Mouse (Mus musculus) gonadal fat pad, adult 2 months (tissue): ENCODE measurements around the gene Ift27. TPM values are rescaled to one million over a fixed set of nuclear protein-coding genes. Genes with fewer than 3 reads are reported as not detected.

Source experiments
- DNase-seq: peaks from one replicate; pipeline ENCODE4 v3.0.0-alpha.2; 2012; ENCODE audit warnings: low read depth
- polyA plus RNA-seq: library from polyadenylated mRNA; depleted of rRNA; stranded (reverse); fragments of >200 nt; gene quantifications from 2 replicates; pipeline ENCODE4 v1.2.3, GENCODE M21; 2012

The Ift27 gene
- polyA plus RNA-seq, 1 experiment, result 40.8 TPM

DNA sequence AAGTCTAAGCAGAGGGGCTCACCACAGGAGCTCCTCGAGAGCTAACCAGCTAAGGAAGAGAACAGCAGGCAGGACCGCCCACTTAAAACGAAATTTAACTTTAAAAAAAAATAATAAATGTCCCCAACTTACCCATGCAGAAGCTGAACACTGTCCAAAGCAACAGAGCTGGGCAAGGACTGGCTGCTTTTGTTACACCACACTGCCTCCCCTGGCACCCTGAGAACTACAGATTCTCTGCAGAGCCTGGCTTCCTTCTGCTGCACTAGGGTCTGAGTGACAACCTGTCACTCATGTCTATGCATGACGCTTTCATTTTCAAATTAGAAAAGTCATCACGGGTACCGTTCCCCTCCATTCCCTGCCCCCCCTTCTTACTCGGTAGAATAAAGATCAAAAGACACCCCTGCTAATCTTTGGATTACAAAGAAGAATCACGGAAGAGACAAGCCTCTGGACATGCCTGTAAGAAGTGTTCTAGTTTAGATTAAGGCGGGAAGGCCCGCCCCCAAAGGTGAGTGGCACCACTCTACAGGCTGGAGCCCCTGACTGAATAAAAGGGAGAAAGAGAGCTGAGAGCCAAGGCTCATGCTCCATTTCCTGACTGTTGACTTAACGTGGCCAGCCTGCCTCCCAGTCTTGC is 1.5 kb downstream of the Ift27 start:
- no peak for DNase-seq

DNA sequence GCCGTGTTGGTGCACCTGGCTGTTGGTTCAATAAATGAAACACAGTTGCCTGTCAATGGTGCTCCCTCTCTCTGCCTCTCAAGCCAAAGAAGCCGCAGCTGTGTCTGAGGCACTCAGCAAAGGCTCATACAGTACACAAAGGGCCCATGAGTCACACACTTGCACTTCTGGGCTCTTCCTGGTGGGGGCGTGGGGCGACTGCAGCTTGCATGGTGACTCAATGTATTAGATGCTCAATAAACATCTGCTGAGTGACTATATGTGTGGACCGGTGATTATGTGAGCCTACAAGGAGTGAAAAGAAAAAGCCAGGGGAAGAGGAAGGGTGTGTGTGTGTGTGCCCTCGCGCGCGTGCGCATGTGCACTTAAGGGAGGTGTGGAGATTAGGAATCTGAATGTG is 2.3 kb downstream of the Ift27 start:
- no peak for DNase-seq

DNA sequence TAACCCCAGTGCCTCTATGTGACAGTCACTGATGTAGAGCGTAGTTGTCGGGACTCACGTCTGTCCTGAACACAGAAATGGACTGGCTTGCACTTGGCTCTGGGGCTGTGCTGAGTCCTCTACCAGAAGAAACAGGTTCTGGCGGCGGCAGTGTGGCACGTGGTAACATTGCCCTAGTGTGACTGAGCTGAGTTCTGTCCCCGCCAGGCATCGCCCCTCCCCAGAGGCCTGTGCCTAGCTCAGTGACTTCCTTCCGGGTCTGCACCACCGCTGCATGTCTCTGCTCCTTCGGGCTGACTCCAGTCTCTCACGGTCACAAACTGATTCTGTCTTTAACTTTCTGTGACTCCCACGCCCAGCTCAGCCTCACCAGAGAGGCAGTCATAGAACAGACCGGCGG is 3.2 kb downstream of the Ift27 start:
- DNase-seq, result no peak

DNA sequence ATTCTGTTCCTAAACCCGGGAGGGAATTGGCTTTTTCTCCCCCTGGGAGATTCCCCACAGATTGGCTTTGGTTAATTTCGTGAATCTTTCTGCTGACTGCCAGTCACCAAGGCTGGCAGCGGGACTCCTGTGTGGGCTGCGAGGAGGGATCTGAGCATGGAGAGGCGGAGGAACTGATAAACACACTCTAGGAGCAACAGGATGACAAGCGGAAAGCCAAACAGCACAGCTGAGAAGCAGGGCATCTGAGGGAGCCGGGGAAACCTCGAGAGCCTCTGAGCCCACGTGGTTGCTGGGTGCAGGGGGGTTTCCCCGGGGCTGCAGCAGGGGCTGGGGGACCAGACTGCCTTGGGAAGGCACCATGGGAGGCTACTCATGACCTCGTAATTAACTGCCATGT is 4.3 kb downstream of the Ift27 start:
- DNase-seq, result no peak

DNA sequence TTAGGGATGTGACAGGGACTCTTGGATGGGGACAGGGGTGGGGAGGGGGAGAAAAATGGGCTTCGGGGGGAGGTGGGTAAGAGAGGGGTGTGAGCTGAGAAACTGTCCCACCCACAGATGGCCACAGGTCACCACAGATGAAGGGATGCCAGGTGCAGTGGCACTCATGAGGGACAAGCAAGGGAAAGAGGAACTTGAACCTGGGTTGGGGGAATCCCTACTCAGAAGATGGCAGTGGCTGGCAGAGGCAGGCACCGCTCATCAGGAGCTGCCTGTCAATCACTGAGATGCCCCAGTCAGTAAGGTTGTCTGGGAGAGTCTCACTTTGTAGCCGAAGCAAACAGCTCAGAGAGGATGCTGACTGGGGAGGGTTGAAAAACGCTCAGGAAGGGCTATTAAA is 8.6 kb downstream of the Ift27 start:
- no peak for DNase-seq

DNA sequence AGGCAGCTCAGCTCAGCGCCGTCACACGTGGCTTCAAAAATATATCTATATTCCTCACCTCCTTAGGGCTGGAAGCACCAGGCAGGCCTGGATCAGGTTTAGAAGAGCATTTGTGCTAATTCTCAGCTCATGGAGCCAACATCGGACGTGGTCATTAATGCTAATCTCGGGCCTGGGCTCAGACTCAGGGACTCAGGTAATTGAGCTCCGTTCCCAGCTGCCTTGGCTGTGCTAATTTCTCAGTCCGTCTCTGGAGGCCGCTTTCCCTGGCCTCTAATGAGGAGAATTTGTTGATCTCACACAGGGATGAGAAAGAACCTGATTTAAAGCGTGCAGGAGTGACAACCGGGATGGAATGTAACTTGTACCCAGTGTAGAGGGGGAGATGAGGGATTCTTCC is 9.4 kb downstream of the Ift27 start:
- no peak for DNase-seq

DNA sequence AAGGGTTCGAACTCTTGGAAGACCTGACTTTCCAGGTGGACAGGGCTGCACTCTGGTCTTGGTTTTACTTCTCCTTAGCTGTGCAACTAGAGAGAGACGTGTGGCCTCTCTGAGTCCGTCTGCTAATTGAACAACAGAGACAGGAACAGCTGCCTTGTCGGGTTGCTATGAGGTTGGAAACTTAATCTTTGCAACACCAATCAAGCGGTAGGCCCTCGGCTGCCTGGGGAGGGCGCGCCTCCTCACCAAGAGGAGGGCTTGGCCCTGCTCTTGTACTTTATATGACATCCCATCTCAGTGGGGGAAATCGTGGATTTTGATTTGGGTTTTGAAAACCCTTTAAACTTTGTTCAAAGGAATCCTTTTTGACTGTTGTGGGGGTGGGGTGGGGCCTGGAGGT is 12.0 kb downstream of the Ift27 start:
- DNase-seq, result no peak

DNA sequence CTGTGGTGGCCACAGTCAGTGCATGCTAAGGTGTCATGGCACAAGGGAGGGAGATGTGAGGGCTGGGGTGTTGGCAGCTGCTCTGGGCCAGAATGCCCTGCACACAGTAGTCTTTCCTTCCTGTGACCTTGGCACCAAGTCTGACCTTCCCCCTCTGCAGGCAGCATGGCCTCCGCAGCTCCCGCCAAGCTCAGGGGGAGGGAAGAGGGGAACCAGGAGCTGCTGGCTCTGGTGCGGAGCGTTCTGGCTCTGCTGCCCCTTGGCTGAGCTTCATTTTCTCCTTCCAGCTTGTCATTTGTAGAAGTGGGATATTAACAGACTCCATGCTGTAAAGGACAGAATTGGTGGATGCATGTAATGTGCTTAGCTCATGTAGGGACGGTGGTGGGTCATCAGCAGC is 15.6 kb downstream of the Ift27 start:
- DNase-seq, result no peak

DNA sequence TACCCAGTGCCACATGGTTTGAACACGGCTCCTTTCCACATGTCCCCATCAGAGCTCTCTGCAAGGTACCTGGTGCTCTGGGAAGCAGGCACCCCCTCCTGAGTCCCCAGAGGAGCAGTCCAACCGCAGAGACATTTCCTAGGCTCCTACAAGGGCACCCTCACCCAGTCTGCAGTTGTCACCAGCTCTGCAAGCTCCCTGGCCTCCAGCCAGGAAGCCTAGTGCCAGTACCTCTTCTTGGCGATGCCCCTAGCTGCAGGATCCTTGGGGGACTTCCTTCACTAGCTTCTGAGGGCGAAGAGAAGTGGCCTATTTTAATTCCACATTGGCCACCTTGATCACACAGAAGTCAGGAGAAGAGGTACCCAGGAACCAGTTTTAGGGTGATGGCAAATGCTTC is 16.1 kb downstream of the Ift27 start:
- DNase-seq, result no peak

DNA sequence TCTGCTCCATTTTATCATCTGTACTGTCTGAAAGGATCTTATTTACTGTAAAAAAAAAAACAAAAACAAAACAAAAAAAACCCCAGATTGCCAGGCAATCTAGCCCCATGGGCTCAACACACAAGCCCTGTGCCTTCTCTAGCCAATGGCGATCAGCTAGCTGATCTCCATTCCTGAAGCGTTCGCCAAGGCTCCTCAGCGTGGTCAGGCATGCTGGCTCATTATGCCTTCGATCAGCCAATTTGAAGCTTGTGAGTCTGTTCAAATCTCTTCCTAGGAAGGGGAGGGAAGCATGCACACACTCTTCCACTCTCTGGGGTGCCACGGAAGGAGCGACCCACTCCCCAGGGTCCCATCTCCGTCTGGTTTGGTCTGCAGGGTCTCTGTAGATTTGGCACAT is 16.6 kb downstream of the Ift27 start:
- no peak for DNase-seq

DNA sequence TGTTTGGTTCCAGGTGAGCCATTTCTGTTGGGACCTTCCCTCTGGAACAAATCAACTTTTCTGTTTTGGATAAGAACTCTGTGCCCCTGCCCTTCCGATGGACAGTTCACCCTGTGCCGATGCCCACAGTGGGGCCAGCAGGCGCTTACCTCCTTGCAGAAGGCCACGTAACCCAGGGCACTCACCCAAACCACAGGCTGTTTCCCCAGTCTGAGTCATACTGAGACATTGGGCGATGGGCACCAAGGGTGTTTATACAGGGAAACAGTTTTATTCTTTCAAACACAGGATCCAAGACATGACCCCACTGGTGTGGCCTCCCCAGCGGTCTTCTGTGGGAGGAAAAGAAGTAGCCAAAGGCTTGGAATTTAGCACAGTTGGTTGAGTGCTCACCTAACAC is 18.5 kb downstream of the Ift27 start:
- no peak for DNase-seq

DNA sequence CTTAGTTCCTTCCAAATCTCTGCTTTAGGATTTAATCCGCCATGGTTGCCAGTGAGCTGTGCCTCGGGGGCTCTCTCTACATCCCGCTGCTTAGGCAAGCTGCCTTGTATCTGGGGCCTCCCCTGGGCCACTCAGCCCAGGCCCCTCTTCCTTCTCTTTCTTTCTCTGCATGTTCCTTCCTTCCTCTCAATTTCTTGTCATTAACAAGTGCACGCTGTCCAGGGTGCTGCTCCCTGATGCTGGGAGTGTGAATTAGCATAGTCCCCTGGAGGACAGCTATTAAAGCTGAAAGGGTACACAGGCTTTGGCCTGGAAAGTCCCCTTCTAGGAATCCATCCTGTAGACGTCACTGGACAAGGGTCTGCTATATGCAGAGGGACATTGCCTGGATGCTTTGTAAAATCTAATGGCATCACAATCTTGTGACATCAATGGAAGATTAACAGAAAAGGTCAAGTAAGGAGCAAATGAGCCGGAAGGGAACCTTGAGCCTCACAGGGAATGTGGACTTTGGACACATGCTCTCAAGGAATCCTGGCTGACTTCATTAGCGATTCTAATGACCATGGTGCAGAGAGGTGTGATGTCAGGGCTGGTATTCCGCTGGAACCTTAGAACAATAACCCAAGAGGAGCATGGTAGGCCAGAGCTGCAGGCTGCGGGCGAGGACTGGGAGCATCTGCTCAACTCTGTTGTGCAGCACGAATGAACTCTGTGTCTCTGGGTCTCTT is 20.7 kb downstream of the Ift27 start:
- DNase-seq, result no peak

DNA sequence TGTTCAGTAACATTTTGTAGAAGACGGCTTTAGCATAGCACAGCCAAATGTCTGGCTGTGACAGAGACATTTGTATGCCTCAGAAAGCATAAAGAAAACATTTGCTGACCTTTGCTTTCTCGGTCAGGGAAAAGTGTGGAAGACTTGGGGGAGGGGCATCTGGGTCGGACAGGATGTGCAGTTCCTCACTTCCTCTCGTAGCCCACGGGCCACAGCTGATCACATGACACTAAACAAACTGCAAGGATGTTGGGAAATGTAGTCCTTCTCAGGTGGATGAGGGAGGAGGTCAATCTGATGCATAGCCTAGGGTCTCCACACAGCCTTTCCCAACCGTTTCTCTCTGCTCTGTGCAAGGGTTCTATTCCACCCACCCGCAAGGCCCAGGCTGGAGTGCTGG is 25.3 kb downstream of the Ift27 start:
- no peak for DNase-seq

DNA sequence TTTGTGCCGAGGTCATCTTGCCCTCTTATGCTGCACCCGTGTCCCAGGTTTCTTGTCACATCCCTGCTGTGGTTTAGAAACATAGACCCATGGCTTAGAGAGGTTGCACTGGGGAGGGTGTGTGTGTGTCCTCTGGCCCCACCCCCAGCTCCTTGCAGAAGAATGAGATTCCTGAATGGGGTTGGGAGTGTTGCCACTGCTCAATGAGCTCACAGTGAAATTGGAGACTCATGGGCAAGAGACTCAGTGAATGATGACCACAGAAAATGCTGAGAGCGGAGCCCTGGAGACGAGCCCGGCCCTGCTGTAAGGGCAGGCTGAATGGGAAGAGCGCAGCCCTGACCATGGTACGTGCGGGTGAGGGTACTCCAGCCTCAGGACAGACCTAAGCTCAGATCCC is 33.7 kb downstream of the Ift27 start:
- no peak for DNase-seq

DNA sequence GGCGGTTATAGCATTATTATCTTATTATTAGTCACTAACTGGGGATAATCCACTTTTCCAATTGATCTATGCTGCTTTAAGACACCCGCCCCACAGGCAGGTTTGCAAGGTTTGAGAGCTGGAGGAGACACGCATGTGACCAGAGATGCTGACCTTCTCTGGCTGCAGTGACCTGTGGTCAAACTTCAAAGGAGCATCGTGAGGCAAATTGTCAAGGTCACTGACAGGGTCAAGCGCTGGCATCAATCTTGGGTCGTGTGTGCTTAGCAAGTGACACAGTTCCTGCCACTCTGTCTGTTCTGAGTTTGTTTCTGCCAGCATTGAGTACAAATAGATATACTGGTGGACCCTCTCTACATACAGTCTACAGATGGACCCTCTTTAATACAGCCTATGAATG is 39.3 kb downstream of the Ift27 start:
- DNase-seq, result no peak

DNA sequence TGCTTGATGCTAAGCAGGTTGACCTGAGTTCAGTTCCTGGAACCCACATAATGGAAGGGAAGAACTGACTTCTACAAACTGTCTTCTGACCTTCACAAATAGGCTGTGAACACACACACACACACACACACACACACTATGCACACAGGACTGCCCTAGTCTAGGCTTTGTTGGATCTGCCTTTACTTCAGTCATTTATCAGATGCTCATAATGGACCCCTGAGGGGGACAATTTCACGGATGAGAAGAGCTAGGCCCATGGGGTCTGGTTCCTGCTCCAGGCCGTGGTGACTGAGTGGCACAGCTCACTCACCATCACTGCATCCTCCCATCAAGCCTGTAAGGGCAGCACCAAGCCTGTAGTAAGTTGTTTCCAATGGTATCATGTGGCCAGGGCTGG is 40.5 kb downstream of the Ift27 start:
- no peak for DNase-seq

DNA sequence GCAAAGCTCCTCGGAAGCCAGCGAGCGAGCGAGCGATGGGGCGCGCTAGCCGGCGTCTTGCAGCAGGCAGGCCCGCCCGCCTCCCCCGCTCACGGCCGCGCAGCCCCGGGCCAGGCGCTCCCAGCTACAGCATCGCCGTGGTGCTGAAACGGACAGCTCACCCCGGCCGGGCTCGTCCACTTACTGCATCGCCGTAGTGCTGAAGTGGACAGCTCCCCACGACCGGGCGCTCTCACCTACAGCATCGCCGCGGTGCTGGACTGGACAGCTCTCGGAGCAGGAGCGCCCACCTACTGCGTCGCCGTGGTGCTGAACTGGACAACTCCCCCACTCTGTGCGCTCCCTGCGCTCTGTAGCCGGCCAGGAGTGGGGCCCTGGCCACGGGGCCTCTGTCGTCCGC is 54.2 kb downstream of the Ift27 start, which contains the start of gene Cacng2:
Gene Cacng2 (minus strand): TSS at position 325 of the 400 bp plus-strand sequence.
- DNase-seq, result peak; percentile 19

DNA sequence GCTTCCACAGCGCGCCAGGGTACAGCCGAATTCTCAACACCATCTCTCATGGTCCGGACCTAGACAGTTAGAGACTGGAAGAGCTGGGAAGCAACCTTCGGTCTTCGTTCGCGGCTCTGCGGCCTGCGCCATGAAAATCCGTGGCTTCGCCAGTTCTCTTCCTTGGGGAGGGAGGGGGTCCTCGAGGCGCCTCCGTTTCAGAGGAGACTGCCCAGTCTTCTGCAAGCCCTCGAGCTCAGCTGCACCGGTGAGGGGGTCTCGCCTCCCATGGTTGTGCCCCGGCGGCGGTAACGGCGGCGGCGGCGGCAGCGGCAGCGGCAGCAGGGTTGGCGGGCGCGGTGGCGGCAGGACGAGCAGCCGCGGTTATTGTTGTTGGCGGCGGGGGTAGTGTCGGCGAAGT is 54.7 kb downstream of the Ift27 start:
- DNase-seq, result no peak

DNA sequence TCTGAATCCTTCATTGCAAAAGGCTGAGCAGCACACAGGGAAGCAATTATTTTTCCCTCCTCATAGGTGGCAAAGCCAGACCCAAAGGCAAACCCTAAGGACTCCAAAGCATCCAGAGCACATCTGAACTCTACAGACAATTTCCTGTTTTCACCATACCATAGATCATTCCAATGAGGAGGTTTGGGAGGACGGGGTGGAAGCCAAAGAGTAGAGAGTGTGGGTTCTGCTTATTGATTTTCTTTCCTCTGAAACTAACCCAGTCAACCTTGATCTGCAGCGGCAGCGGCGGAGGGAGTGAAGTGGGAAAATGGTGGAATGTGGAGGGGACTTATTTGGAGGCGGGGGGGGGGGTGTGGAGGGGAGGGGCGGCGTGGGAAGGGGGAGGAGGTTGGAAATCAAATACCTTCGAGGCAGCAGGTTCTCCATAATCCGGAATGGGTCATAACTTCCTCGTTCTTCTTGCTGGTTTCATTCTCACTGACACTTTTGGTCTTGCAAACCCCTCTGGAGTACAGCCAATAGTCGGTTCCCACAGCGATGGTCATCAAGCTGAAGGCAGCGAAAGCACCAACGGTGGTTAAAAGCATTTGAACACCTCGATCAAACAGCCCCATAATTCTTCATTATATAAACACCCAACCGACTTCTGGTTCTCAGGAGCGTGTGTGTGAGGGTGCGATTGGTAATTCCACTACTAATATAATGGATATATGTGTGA is 55.5 kb downstream of the Ift27 start:
- DNase-seq, result no peak

DNA sequence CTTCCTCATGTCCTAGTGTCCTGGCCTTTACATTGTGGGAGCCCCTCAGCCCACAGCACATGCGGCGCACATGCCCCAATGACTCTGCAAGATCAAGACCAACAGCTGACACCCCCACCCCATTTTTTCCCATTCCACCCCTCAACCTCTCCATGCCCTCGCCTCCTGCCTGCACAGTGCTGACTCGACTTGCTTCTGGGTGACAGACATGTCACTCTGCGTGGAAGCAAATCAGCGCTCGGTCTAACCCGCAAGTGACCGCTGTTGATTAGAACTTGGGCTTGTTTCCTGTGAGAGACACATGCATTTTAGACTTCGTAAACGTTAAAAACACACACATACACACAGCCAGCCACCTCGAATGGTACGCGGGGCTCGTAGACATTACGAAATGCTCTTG is 56.2 kb downstream of the Ift27 start:
- no peak for DNase-seq

DNA sequence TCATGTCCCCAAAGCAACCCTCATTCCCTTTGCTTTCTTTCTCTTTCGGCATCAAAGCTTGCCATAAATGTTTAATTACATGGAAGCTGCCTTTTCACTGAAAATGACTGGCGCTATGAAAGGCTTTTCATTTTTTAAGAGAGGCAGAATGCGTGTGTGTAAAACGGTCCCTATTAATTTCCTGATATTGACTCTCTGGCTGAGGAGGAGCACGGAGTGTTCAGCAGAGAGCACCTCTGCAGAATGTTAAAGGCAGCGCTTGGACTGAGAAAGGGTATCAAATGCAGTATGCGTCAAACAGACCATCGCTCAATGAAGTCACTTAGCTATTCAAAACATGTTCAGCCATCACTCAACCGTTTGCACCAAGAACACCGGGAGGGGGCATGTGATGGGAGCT is 57.0 kb downstream of the Ift27 start:
- no peak for DNase-seq

DNA sequence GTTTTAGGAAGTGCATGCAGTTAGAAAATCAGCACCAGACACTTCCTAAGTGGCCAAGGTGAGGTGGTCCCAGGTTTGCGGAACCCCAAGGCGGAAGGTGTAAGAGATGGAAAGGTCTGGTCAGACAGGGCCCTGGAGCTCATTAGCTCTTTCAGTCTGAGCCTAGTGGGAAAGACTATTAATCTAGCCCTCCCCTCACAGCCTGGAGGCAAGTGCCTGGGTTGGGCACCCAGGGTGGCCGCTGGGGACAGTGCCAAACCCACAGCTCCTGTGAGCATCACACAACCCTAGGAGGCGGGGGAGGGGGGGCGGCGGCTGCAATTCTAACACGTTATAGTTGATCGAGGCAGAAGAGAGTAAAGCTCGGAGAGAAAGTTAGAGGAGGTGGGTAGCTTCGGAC is 57.7 kb downstream of the Ift27 start:
- DNase-seq, result no peak
